Mouse (Mus musculus) thymus, adult 2 months (tissue): ENCODE results near the gene Hif1an. TPM values are rescaled to one million over a fixed set of nuclear protein-coding genes. Genes with fewer than 3 reads are reported as not detected.

Experiments
- DNase-seq: peaks from one replicate; pipeline ENCODE4 v3.0.0; 2021
- H3K27ac ChIP-seq: fragments of 200-500 bp; 2 replicates; pipeline ENCODE4 v1.5.1; 2012; ENCODE audit warnings: low read length, control low read depth; ENCODE audit not compliant: control insufficient read depth, insufficient read depth
- H3K27me3 ChIP-seq: fragments of 200-500 bp; 2 replicates; pipeline ENCODE4 v1.6.1; 2012; ENCODE audit warnings: mild to moderate bottlenecking, low read length, moderate library complexity, mixed read lengths; ENCODE audit not compliant: control insufficient read depth, insufficient read depth
- H3K36me3 ChIP-seq: fragments of 200-500 bp; 2 replicates; pipeline ENCODE4 v1.6.1; 2012; ENCODE audit warnings: mild to moderate bottlenecking, low read length, moderate library complexity; ENCODE audit not compliant: control insufficient read depth, insufficient read depth
- H3K4me1 ChIP-seq: fragments of 200-500 bp; replicated peaks from 2 replicates; pipeline ENCODE4 v1.6.1; 2012; ENCODE audit warnings: low read length; ENCODE audit not compliant: control insufficient read depth, insufficient read depth
- H3K4me3 ChIP-seq: fragments of 200-500 bp; 2 replicates; pipeline ENCODE4 v1.5.1; 2012; ENCODE audit warnings: mild to moderate bottlenecking, low read length, control low read depth, moderate library complexity; ENCODE audit not compliant: control insufficient read depth, insufficient read depth
- CTCF ChIP-seq: fragments of 200-500 bp; IDR thresholded peaks from 2 replicates; pipeline ENCODE4 v1.5.1; 2012; ENCODE audit warnings: mild to moderate bottlenecking, control low read depth, low read length, moderate library complexity, borderline replicate concordance; ENCODE audit not compliant: control insufficient read depth, poor library complexity, insufficient read depth; ENCODE audit errors: extremely low read depth
- POLR2A ChIP-seq: fragments of 200-500 bp; IDR thresholded peaks from 2 replicates; pipeline ENCODE4 v1.6.1; 2012; ENCODE audit warnings: mild to moderate bottlenecking, low read length, control low read depth, moderate library complexity; ENCODE audit not compliant: control insufficient read depth, poor library complexity, insufficient read depth; ENCODE audit errors: extremely low read depth
- WGBS: fragments of 180-500 bp; shearing (Covaris S2); methylation state at CpG from one replicate; pipeline ENCODE4 v1.1.7; 2018; 5-methylcytosine and 5-hydroxymethylcytosine counted together
- polyA plus RNA-seq: library from polyadenylated mRNA; depleted of rRNA; stranded (reverse); fragments of >200 nt; gene quantifications from 2 replicates; pipeline ENCODE4 v1.2.3, GENCODE M21; 2012

The Hif1an gene
- polyA plus RNA-seq, 1 experiment, result 36.1 TPM

- under 1% methylated on average over 50 of the region's 50 CpGs for WGBS
- H3K4me1 ChIP-seq, result peaks cover 9% of the 10 kb centered on the region
- peak; percentile 95 for DNase-seq
Measured at GRCm38 (mm10) chr19:44554861-44555590, 7.6 kb upstream of the Hif1an start, which contains the start of gene Ndufb8. Ndufb8 (minus strand) TSS chr19:44555440.

GRCm38 (mm10) chr19:44564006-44564405 is 1.4 kb downstream of the Hif1an start:
- TF ChIP-seq POLR2A (no peak), CTCF (no peak)
- DNase-seq, result no peak
- peaks cover 9% of the 10 kb centered on the region for H3K4me1 ChIP-seq
- no peak overlapping the region for H3K27ac ChIP-seq
- 93% methylated on average over 14 of the region's 14 CpGs for WGBS
- no peaks in the 10 kb centered on the region for H3K27me3 ChIP-seq
- no peak overlapping the region for H3K4me3 ChIP-seq
- peaks cover 38% of the 10 kb centered on the region for H3K36me3 ChIP-seq

More at GRCm38 (mm10) chr19:44554861-44555590, 7.6 kb upstream of the Hif1an start, which contains the start of gene Ndufb8:
- Histone ChIP-seq H3K27ac (no peak within 1 kb of the TSS), H3K36me3 (peaks cover 23% of the 10 kb centered on the region), H3K4me3 (peak within 1 kb of the TSS; percentile 81), H3K27me3 (no peaks in the 10 kb centered on the region)
- TF ChIP-seq CTCF, result no peak
- TF ChIP-seq POLR2A, result peak; percentile 68; the same call in 1 of the 2 replicates

GRCm38 (mm10) chr19:44567763-44568162 is 5.1 kb downstream of the Hif1an start:
- H3K27ac ChIP-seq, result no peak overlapping the region
- no peak for DNase-seq
- H3K4me1 ChIP-seq, result peaks cover 9% of the 10 kb centered on the region
- peaks cover 73% of the 10 kb centered on the region for H3K36me3 ChIP-seq
- H3K4me3 ChIP-seq, result no peak overlapping the region
- no peak for TF ChIP-seq CTCF
- TF ChIP-seq POLR2A, result no peak
- H3K27me3 ChIP-seq, result no peaks in the 10 kb centered on the region
- 95% methylated on average over 3 of the region's 3 CpGs for WGBS

GRCm38 (mm10) chr19:44576275-44576674 is 13.6 kb downstream of the Hif1an start:
- TF ChIP-seq POLR2A (no peak), CTCF (no peak)
- Histone ChIP-seq H3K4me3 (no peak overlapping the region), H3K27me3 (no peaks in the 10 kb centered on the region), H3K4me1 (peaks cover 4% of the 10 kb centered on the region), H3K27ac (no peak overlapping the region), H3K36me3 (peaks cover 21% of the 10 kb centered on the region)
- 95% methylated on average over 7 of the region's 7 CpGs for WGBS
- no peak for DNase-seq

- DNase-seq, result peak; percentile 16
Measured at GRCm38 (mm10) chr19:44578038-44578437, 15.4 kb downstream of the Hif1an start.

GRCm38 (mm10) chr19:44582103-44582502 is 19.5 kb downstream of the Hif1an start:
- H3K27ac ChIP-seq, result no peak overlapping the region
- DNase-seq, result no peak
- no peak overlapping the region for H3K4me3 ChIP-seq
- WGBS, result 91% methylated on average over 10 of the region's 10 CpGs
- H3K36me3 ChIP-seq, result no peaks in the 10 kb centered on the region
- TF ChIP-seq POLR2A (no peak), CTCF (no peak)
- no peaks in the 10 kb centered on the region for H3K27me3 ChIP-seq
- peaks cover 6% of the 10 kb centered on the region for H3K4me1 ChIP-seq

More at GRCm38 (mm10) chr19:44578038-44578437, 15.4 kb downstream of the Hif1an start:
- Histone ChIP-seq H3K4me1 (peaks cover 6% of the 10 kb centered on the region), H3K27ac (no peak overlapping the region), H3K4me3 (no peak overlapping the region), H3K36me3 (peaks cover 3% of the 10 kb centered on the region; the same call in 1 of the 2 replicates), H3K27me3 (no peaks in the 10 kb centered on the region)
- no peak for TF ChIP-seq POLR2A
- no peak for TF ChIP-seq CTCF
- WGBS, result 13% methylated on average over 1 of the region's 1 CpGs
